Mouse (Mus musculus): Measurements from ENCODE around the gene Ogdh. TPM values are rescaled to one million over a fixed set of nuclear protein-coding genes. Genes with fewer than 3 reads are reported as not detected.

Ogdh gene
- polyA plus RNA-seq, 1 experiment from 2014 or later, result 92.5 TPM

GRCm38 (mm10) chr11:6372784-6373183 is 81.4 kb downstream of the Ogdh start:
- Histone ChIP-seq H3K27me3 (no peaks in the 10 kb centered on the region), H3K4me3 (replicated peaks) (no peak overlapping the region), H3K36me3 (no peaks in the 10 kb centered on the region), H3K9me3 (no peaks in the 10 kb centered on the region), H3K9ac (replicated peaks) (no peak overlapping the region), H3K27ac (no peak overlapping the region), H3K4me2 (replicated peaks) (no peak overlapping the region), H3K4me1 (replicated peaks) (no peaks in the 10 kb centered on the region)
- no peak for ATAC-seq
- 92% methylated on average over 9 of the region's 9 CpGs for WGBS

DNA sequence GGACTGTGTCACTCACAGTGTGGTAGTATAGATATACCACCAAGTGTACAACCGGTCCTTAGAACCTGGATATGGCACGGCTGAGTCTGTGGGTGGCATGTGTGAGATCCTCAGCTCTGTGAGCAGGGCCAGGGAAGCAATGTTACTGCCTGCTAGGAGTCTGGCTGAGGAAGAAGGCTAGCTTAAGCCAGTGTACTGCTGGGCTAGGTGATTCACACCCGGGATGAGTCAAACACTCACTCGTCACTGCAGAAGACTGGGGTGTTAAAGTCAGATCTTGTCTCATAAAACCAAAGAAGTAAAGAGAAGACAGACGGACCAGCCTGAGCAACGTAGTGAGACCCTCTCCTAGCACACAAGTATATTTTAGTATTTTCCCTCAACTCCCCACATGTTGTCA is 89.5 kb downstream of the Ogdh start:
- no peak overlapping the region for H3K4me2 ChIP-seq (replicated peaks)
- no peaks in the 10 kb centered on the region for H3K4me1 ChIP-seq (replicated peaks)
- H3K27ac ChIP-seq, result no peak overlapping the region
- no peak overlapping the region for H3K9ac ChIP-seq (replicated peaks)
- H3K27me3 ChIP-seq, result no peaks in the 10 kb centered on the region
- H3K4me3 ChIP-seq (replicated peaks), result no peak overlapping the region
- H3K9me3 ChIP-seq, result no peaks in the 10 kb centered on the region
- 89% methylated on average over 6 of the region's 6 CpGs for WGBS
- no peak for ATAC-seq
- no peaks in the 10 kb centered on the region for H3K36me3 ChIP-seq

DNA sequence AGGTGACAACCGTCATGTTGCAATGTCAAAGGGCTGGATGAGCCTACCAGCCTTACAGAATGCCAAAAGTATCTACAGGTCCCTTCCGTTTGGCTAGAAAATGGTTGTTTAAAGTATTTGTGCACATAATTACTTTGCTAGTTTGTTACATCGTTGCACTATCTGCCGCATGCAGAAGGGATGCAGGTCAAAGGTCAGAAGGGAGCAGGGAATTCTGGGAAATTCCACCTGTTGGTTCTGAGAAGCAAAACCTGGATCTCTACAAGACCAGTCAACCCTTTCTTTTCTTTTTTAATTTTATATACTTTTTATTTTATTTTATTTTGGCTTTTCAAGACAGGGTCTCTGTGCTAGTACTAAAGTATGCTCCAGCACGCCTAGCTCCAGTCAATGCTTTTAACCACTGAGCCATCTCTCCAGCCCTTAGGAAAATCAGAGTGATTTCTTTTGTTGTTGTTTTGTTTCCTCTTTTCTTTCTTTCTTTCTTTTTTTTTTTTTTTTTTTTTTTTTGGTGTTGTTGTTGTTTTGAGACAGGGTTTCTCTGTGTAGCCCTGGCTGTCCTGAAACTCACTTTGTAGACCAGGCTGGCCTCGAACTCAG is 96.8 kb downstream of the Ogdh start:
- no peak for ATAC-seq
- Histone ChIP-seq H3K27ac (peak overlapping the region; percentile 95), H3K4me1 (replicated peaks) (peaks cover 21% of the 10 kb centered on the region), H3K9ac (replicated peaks) (no peak overlapping the region), H3K4me2 (replicated peaks) (peak overlapping the region; percentile 44), H3K9me3 (no peaks in the 10 kb centered on the region), H3K4me3 (replicated peaks) (peak overlapping the region; percentile 96), H3K36me3 (peaks cover 19% of the 10 kb centered on the region), H3K27me3 (no peaks in the 10 kb centered on the region)
- 93% methylated on average over 6 of the region's 6 CpGs for WGBS

- Histone ChIP-seq H3K36me3 (peaks cover 22% of the 10 kb centered on the region), H3K27me3 (no peaks in the 10 kb centered on the region), H3K4me1 (replicated peaks) (peaks cover 24% of the 10 kb centered on the region), H3K4me2 (replicated peaks) (peak within 1 kb of the TSS; percentile 82), H3K27ac (peak within 1 kb of the TSS; percentile 95), H3K9me3 (no peaks in the 10 kb centered on the region), H3K4me3 (replicated peaks) (peak within 1 kb of the TSS; percentile 96), H3K9ac (replicated peaks) (peak within 1 kb of the TSS; percentile 97)
- peak; percentile 98 for ATAC-seq
- WGBS, result 11% methylated on average over 37 of the region's 60 CpGs
These were observed 97.4 kb downstream of the Ogdh start, which contains the start of gene Zmiz2 for GRCm38 (mm10) chr11:6388726-6389413. Gene Zmiz2 (plus strand): TSS chr11:6389074.

DNA sequence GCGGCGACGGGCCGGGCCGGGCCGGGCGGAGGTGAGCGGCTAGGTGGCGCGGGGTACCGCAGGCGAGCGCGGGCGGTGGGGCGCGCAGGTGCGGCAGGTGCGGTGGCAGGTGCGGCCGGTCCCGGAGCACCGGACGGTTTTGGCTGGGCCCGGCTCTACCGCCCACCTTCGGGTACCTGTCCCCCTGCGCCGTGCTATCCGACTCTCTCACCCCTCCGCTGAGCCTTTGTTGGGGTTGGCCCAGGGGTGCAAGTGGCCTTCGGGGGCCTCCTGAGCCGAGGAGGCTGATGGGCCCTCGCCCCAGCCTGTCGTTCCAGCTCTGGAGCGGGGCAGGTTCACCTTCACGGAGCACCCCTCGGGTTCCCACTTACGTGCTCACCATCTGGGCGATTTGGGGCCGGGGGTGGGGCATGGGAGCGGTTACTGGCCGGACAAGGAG is 98.1 kb downstream of the Ogdh start:
- Histone ChIP-seq H3K9ac (replicated peaks) (peak overlapping the region; percentile 97), H3K36me3 (peaks cover 28% of the 10 kb centered on the region), H3K4me1 (replicated peaks) (peaks cover 27% of the 10 kb centered on the region), H3K27me3 (no peaks in the 10 kb centered on the region), H3K9me3 (no peaks in the 10 kb centered on the region), H3K4me2 (replicated peaks) (peak overlapping the region; percentile 82), H3K27ac (peak overlapping the region; percentile 95), H3K4me3 (replicated peaks) (peak overlapping the region; percentile 96)
- WGBS, result under 1% methylated on average over 21 of the region's 43 CpGs
- ATAC-seq, result peak; percentile 49

DNA sequence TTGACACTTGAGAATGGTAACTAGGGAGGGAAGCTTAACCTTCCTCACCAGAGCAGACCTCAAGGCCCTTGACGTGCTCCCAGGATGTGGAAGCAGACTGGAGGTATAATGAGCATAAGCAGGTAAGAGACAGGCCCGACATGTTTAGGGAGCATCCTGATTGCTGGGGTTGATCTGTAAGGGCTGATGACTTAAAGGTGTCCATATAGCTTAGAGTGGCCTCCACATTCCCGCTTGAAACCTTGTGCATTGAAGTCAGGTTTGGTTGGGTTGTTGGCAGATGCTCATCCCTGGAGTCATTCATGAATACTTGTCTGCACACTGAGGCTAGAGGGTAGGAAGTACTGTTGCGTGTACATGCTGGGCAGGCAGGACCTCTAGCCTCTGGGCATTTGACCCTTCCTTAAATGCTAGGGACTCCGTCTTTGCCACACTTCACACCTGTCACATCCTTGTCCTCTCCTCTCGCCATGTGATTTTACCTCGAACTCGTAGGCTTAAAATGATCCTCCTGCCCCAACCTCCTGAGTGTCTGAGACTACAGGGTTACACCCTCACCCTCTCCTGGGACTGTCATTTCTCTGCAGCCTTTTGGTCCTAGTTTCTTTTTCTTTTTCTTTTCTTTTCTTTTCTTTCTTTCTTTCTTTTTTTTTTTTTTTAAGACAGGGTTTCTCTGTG is 99.1 kb downstream of the Ogdh start:
- Histone ChIP-seq H3K27ac (no peak overlapping the region; the same call in 1 of the 2 replicates), H3K9ac (replicated peaks) (peak overlapping the region; percentile 97), H3K4me2 (replicated peaks) (peak overlapping the region; percentile 82), H3K36me3 (peaks cover 38% of the 10 kb centered on the region), H3K4me3 (replicated peaks) (peak overlapping the region; percentile 96), H3K9me3 (no peaks in the 10 kb centered on the region), H3K27me3 (no peaks in the 10 kb centered on the region), H3K4me1 (replicated peaks) (peaks cover 27% of the 10 kb centered on the region)
- no peak for ATAC-seq
- 81% methylated on average over 8 of the region's 8 CpGs for WGBS

GRCm38 (mm10) chr11:6391516-6392276 is 100.3 kb downstream of the Ogdh start:
- ATAC-seq, result no peak
- Histone ChIP-seq H3K27me3 (no peaks in the 10 kb centered on the region), H3K4me1 (replicated peaks) (peaks cover 27% of the 10 kb centered on the region), H3K4me3 (replicated peaks) (0 out of 2 replicates have a peak overlapping the region, but pooled peaks have one; percentile 4), H3K9ac (replicated peaks) (0 out of 2 replicates have a peak overlapping the region, but pooled peaks have one; percentile 11), H3K9me3 (no peaks in the 10 kb centered on the region), H3K27ac (no peak overlapping the region), H3K36me3 (peaks cover 50% of the 10 kb centered on the region), H3K4me2 (replicated peaks) (peak overlapping the region; percentile 82)
- WGBS, result 92% methylated on average over 8 of the region's 8 CpGs

GRCm38 (mm10) chr11:6392857-6393256 is 101.4 kb downstream of the Ogdh start:
- H3K9me3 ChIP-seq, result no peaks in the 10 kb centered on the region
- H3K36me3 ChIP-seq, result peaks cover 61% of the 10 kb centered on the region
- H3K9ac ChIP-seq (replicated peaks), result no peak overlapping the region
- H3K4me3 ChIP-seq (replicated peaks), result no peak overlapping the region
- H3K27me3 ChIP-seq, result no peaks in the 10 kb centered on the region
- H3K4me1 ChIP-seq (replicated peaks), result peaks cover 27% of the 10 kb centered on the region
- ATAC-seq, result no peak
- 92% methylated on average over 6 of the region's 6 CpGs for WGBS
- no peak overlapping the region for H3K4me2 ChIP-seq (replicated peaks)
- no peak overlapping the region for H3K27ac ChIP-seq

GRCm38 (mm10) chr11:6393866-6394265 is 102.4 kb downstream of the Ogdh start:
- WGBS, result 80% methylated on average over 1 of the region's 1 CpGs
- Histone ChIP-seq H3K4me2 (replicated peaks) (no peak overlapping the region), H3K36me3 (peaks cover 71% of the 10 kb centered on the region), H3K9me3 (no peaks in the 10 kb centered on the region), H3K4me3 (replicated peaks) (no peak overlapping the region), H3K27me3 (no peaks in the 10 kb centered on the region), H3K9ac (replicated peaks) (0 out of 2 replicates have a peak overlapping the region, but pooled peaks have one; percentile 28), H3K27ac (no peak overlapping the region), H3K4me1 (replicated peaks) (peaks cover 27% of the 10 kb centered on the region)
- no peak for ATAC-seq

GRCm38 (mm10) chr11:6395565-6395964 is 104.1 kb downstream of the Ogdh start:
- H3K9ac ChIP-seq (replicated peaks), result no peak overlapping the region
- H3K4me3 ChIP-seq (replicated peaks), result no peak overlapping the region
- H3K27me3 ChIP-seq, result no peaks in the 10 kb centered on the region
- H3K9me3 ChIP-seq, result no peaks in the 10 kb centered on the region
- 86% methylated on average over 5 of the region's 5 CpGs for WGBS
- H3K4me1 ChIP-seq (replicated peaks), result peaks cover 20% of the 10 kb centered on the region
- ATAC-seq, result no peak
- no peak overlapping the region for H3K4me2 ChIP-seq (replicated peaks)
- no peak overlapping the region for H3K27ac ChIP-seq
- peaks cover 88% of the 10 kb centered on the region for H3K36me3 ChIP-seq

GRCm38 (mm10) chr11:6398141-6398540 is 106.7 kb downstream of the Ogdh start:
- Histone ChIP-seq H3K4me2 (replicated peaks) (no peak overlapping the region), H3K27me3 (no peaks in the 10 kb centered on the region), H3K9me3 (no peaks in the 10 kb centered on the region), H3K4me3 (replicated peaks) (no peak overlapping the region), H3K36me3 (peaks cover 94% of the 10 kb centered on the region), H3K27ac (no peak overlapping the region), H3K4me1 (replicated peaks) (0 out of 2 replicates have a peak, but pooled peaks cover 6% of the 10 kb centered on the region), H3K9ac (replicated peaks) (no peak overlapping the region)
- 95% methylated on average over 10 of the region's 10 CpGs for WGBS
- ATAC-seq, result no peak

Data from midbrain, embryonic 13.5 days (tissue).